Mouse (Mus musculus): ENCODE measurements around the gene Dnajb7. TPM values are rescaled to one million over a fixed set of nuclear protein-coding genes. Genes with fewer than 3 reads are reported as not detected.

The Dnajb7 gene
- total RNA-seq, 2 experiments from 2014 or later: not detected

DNA sequence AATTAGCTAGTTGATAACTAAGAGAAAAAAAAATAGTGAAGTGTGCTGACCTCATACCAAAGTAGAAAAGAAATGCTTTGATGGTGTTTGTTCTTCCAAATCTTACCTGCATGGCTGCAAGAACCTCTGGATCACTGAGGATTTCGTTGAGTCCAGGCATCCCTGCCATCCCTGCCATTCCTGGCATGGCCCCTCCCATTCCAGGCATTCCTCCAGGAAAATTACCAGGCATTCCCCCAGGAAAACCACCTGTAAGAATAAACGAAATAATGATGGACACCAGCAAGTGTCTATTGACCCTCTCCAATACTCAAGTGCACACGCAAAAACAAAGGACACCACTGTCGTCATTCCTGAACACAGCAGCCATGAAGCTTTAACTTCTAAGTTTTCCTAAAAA, 41.9 kb downstream of the Dnajb7 start:
- no peak for ATAC-seq (replicated peaks; ENCODE audit: poor library complexity)

DNA sequence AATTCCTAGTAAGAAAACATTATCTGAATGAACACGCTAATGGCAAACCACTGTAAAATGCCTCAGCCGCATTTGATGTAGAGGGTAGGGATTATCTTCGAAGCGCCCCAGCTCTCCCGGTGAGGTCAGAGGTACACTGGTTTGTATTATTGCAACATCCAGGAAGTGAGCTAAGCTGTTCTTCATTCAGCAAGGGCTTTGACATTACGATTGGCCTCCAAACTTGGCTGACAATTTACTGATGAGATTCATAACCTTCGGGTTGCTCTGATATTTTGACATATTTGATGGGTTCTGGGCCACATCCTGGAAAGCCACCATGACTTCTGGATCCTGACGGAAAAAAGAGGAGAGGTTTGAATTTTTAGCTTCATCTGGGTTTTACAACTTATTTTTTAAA, 42.9 kb downstream of the Dnajb7 start:
- ATAC-seq (replicated peaks; ENCODE audit: poor library complexity): no peak

- ATAC-seq (replicated peaks; ENCODE audit: poor library complexity): no peak
These were observed 43.8 kb downstream of the Dnajb7 start for GRCm38 (mm10) chr15:81364271-81364670.

DNA sequence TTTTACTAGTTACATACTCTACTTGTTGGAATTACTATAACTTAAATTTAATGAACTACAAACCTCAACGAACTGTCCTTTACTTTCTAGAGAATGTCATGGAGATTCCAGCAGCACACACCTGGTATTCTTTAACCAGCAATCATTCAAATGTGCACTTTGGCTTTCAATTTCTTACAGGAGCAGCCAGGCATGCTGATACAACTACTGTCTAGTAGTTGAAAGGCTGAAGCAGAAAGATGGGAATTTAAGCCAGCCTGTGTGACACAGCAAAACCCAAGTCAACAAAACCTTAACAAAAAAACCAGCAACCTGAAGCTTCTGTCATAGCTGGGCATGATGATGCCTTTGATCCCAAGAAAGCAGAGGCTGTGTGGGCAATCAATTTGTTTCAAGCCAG, 45.6 kb downstream of the Dnajb7 start:
- no peak for ATAC-seq (replicated peaks; ENCODE audit: poor library complexity)

DNA sequence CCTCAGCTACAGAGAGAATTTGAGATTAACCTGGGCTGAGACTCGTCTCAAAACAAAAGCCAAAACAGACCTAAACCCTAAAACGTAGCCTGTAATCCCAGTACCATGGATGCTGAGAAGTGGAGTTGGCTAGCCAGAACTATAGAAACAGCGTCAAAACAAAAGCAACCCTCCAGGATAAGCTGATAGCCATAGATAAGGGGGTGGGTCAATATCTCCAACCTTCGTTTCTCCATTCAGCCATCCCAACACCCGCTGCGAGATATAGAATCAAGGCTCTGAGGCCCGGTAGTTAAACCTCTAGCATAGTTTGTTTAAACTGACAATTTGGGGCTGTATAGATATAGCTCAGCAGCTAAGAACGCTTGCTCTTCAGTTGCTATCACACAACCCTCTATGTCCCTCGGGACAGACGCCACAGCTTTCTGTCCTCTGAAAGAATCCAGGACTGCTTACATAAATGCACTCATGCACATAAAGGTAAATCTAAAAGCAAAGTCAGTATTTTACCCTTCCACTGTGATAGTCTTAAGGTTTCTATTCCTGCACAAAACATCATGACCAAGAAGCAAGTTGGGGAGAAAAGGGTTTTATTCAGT, 46.6 kb downstream of the Dnajb7 start:
- ATAC-seq (replicated peaks; ENCODE audit: poor library complexity): peak; percentile 15

GRCm38 (mm10) chr15:81361022-81361404, 47.1 kb downstream of the Dnajb7 start:
- peak; percentile 59 for ATAC-seq (replicated peaks; ENCODE audit: poor library complexity)

- peak; percentile 97 for ATAC-seq (replicated peaks; ENCODE audit: poor library complexity)
These were observed 47.6 kb downstream of the Dnajb7 start, which contains the start of gene Slc25a17 for GRCm38 (mm10) chr15:81360345-81361021. Slc25a17 (minus strand) TSS chr15:81360812.

- no peak for ATAC-seq (replicated peaks; ENCODE audit: poor library complexity)
These were observed 48.7 kb downstream of the Dnajb7 start for GRCm38 (mm10) chr15:81359421-81359820.

- no peak for ATAC-seq (replicated peaks; ENCODE audit: poor library complexity)
These were observed 49.2 kb downstream of the Dnajb7 start for GRCm38 (mm10) chr15:81358943-81359342.

DNA sequence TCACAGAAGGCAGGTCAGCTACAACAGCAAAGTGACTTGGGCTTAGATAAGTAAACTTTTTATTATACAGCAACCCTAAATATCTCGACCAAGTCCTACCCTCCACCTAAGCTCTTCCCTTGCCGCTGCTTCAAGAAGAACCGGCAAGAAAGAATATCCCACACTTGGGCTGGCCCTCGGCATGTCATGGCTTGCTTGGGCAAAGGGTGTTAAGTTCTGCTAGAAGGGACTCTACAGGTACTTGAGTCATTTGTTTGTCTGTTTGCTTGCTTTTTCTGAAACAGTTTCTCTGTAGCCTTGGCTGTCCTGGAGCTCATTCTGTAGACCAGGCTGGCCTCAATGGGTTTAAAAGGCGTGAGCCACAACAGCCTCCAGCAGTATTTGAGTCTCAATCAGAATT, 51.2 kb downstream of the Dnajb7 start:
- no peak for ATAC-seq (replicated peaks; ENCODE audit: poor library complexity)

Other genes with a start within 250 kb of the Dnajb7 start
- 24.5 and 27.3 TPM in 2 replicates for gene Mrtfa, start 217.5 kb downstream of the Dnajb7 start, total RNA-seq (2015)
- gene Mrtfa, start 217.5 kb downstream of the Dnajb7 start, total RNA-seq (2017): 11.1 and 17.6 TPM in 2 replicates
- gene Mchr1, start 172.8 kb downstream of the Dnajb7 start, total RNA-seq (2015): not detected in 2 replicates
- gene Mchr1, start 172.8 kb downstream of the Dnajb7 start, total RNA-seq (2017): not detected in 2 replicates
- gene Slc25a17, start 47.5 kb downstream of the Dnajb7 start, total RNA-seq (2015): 77.2 and 78.7 TPM in 2 replicates
- gene Slc25a17, start 47.5 kb downstream of the Dnajb7 start, total RNA-seq (2017): 89.4 and 90.6 TPM in 2 replicates
- 155 and 166 TPM in 2 replicates for gene St13, start 8.2 kb downstream of the Dnajb7 start, total RNA-seq (2015)
- gene St13, start 8.2 kb downstream of the Dnajb7 start, total RNA-seq (2017): 258 and 365 TPM in 2 replicates
- gene Xpnpep3, start 8.2 kb downstream of the Dnajb7 start, total RNA-seq (2015): 7.2 and 8.5 TPM in 2 replicates
- 17.5 and 27.8 TPM in 2 replicates for gene Xpnpep3, start 8.2 kb downstream of the Dnajb7 start, total RNA-seq (2017)
- 166 and 175 TPM in 2 replicates for gene Rbx1, start 58.0 kb upstream of the Dnajb7 start, total RNA-seq (2015)
- gene Rbx1, start 58.0 kb upstream of the Dnajb7 start, total RNA-seq (2017): 189 and 199 TPM in 2 replicates
- 112 and 132 TPM in 2 replicates for gene Ep300, start 177.1 kb upstream of the Dnajb7 start, total RNA-seq (2015)
- gene Ep300, start 177.1 kb upstream of the Dnajb7 start, total RNA-seq (2017): 22.4 and 23.7 TPM in 2 replicates